Mouse (Mus musculus): ENCODE results near the gene Gata1. TPM values are rescaled to one million over a fixed set of nuclear protein-coding genes. Genes with fewer than 3 reads are reported as not detected.
A peak's percentile ranks its signal among the peaks of the same experiment; 100 is the strongest.

Gene Gata1
- total and polyA plus RNA-seq, 3 experiments, result 128 to 496 (median 385) TPM

DNA sequence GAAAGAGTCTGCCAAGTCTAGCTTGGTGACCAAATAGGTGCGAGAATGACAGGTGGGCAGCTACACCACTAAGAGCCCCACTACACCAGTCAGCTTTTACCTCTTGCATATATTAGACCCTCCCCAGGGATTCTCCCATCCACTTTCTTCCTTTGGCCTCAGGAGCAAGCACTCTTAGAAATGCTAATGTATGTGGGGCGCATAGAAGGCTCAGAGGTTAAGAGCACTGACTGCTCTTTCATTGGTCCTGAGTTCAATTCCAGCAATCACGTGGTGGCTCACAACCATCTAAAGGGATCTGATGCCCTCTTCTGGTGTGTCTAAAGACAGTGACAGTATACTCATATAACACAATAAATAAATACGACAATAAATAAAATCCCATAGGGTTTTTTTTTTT, 25.1 kb upstream of the Gata1 start:
- Histone ChIP-seq H3K27ac (ENCODE audit: control insufficient read depth, low read depth, low read length) (no peak overlapping the region), H3K4me3 (ENCODE audit: control insufficient read depth in 1 of 2, insufficient read depth in 1 of 2, low read depth in 2 of 2, low read length in 2 of 2) (no peak overlapping the region), H3K9ac (ENCODE audit: control insufficient read depth, low read depth, low read length, poor library complexity, severe bottlenecking) (no peak overlapping the region), H3K79me2 (ENCODE audit: control insufficient read depth, insufficient read depth, low read length, poor library complexity) (no peaks in the 10 kb centered on the region), H3K4me1 (ENCODE audit: control insufficient read depth in 1 of 2, insufficient read depth in 2 of 2, low read length in 2 of 2) (0 out of 4 replicates have a peak, but pooled peaks cover 0 to 4% of the 10 kb centered on the region in 2 experiments), H3K9me3 (replicated peaks; ENCODE audit: insufficient read depth, low read length) (no peaks in the 10 kb centered on the region), H3K36me3 (ENCODE audit: control insufficient read depth in 1 of 2, insufficient read depth in 2 of 2, low read length in 2 of 2) (peaks cover 0 to 2% of the 10 kb centered on the region in 2 experiments; a peak in 3 of 4 replicates), H3K27me3 (ENCODE audit: control insufficient read depth in 1 of 2, insufficient read depth in 2 of 2, low read length in 2 of 2) (no peaks in the 10 kb centered on the region)
- no peak for DNase-seq (ENCODE audit: low read depth, low spot score)
- peak; percentile 20 for TF ChIP-seq SMC3 (IDR thresholded peaks at IDR 0.05; ENCODE audit: low read depth, low read length)
- TF ChIP-seq CTCF (IDR thresholded peaks at IDR 0.05 in 2 of 3, conservative IDR thresholded peaks at IDR 0.05 in 1 of 3; ENCODE audit: control insufficient read depth in 1 of 3, insufficient read depth in 1 of 3, low read depth in 2 of 3, low read length in 3 of 3, poor library complexity in 1 of 3, severe bottlenecking in 1 of 3), result peak in 1 of 3 experiments; percentile 17; a peak in 1 of 6 replicates
- peak; percentile 40 for TF ChIP-seq RAD21 (IDR thresholded peaks at IDR 0.05; ENCODE audit: low read depth, low read length)
- no peak for TF ChIP-seq MYC (IDR thresholded peaks at IDR 0.05; ENCODE audit: low read depth, low read length)
- TF ChIP-seq ZC3H11A (IDR thresholded peaks at IDR 0.05; ENCODE audit: low read depth, low read length), result peak; percentile 43
- TF ChIP-seq MYB (IDR thresholded peaks at IDR 0.05; ENCODE audit: low read depth, low read length), result no peak

DNA sequence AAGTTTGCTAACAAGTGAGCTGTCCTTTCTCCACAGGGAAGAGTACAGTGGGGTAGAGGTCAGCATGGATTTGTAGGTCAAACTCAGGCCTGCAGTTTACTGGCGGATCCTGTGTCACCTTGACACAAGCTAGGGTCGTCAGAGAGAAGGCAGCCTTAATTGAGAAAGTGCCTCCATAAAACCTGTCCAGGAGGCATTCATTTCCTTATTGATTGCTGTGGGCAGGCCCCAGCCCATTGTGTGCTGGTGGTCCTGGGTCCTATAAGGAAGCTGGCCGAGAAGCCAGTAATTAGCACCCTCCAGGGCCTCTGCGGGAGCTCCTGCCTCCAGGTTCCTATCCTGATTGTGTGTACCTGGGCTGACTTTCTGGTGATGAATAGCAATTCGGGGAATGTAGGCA, 24.1 kb upstream of the Gata1 start:
- Histone ChIP-seq H3K79me2 (ENCODE audit: control insufficient read depth, insufficient read depth, low read length, poor library complexity) (no peaks in the 10 kb centered on the region), H3K27me3 (ENCODE audit: control insufficient read depth in 1 of 2, insufficient read depth in 2 of 2, low read length in 2 of 2) (no peaks in the 10 kb centered on the region), H3K36me3 (ENCODE audit: control insufficient read depth in 1 of 2, insufficient read depth in 2 of 2, low read length in 2 of 2) (peaks cover 0 to 2% of the 10 kb centered on the region in 2 experiments; a peak in 3 of 4 replicates), H3K4me1 (ENCODE audit: control insufficient read depth in 1 of 2, insufficient read depth in 2 of 2, low read length in 2 of 2) (0 out of 4 replicates have a peak, but pooled peaks cover 0 to 4% of the 10 kb centered on the region in 2 experiments), H3K9me3 (replicated peaks; ENCODE audit: insufficient read depth, low read length) (no peaks in the 10 kb centered on the region), H3K27ac (ENCODE audit: control insufficient read depth, low read depth, low read length) (no peak overlapping the region), H3K9ac (ENCODE audit: control insufficient read depth, low read depth, low read length, poor library complexity, severe bottlenecking) (no peak overlapping the region), H3K4me3 (ENCODE audit: control insufficient read depth in 1 of 2, insufficient read depth in 1 of 2, low read depth in 2 of 2, low read length in 2 of 2) (no peak overlapping the region)
- TF ChIP-seq TAL1 (IDR thresholded peaks at IDR 0.05; ENCODE audit: low read length), result no peak
- TF ChIP-seq MYB (IDR thresholded peaks at IDR 0.05; ENCODE audit: low read depth, low read length), result no peak
- no peak for TF ChIP-seq HCFC1 (IDR thresholded peaks at IDR 0.05; ENCODE audit: low read depth, low read length)
- no peak for TF ChIP-seq RAD21 (IDR thresholded peaks at IDR 0.05; ENCODE audit: low read depth, low read length)
- no peak for TF ChIP-seq E2F4 (IDR thresholded peaks at IDR 0.05; ENCODE audit: borderline replicate concordance, low read depth, low read length)
- no peak for TF ChIP-seq RCOR1 (IDR thresholded peaks at IDR 0.05; ENCODE audit: low read depth, low read length)
- no peak for TF ChIP-seq SMC3 (IDR thresholded peaks at IDR 0.05; ENCODE audit: low read depth, low read length)
- TF ChIP-seq ELF1 (IDR thresholded peaks at IDR 0.05; ENCODE audit: low read depth, low read length), result no peak
- TF ChIP-seq CTCF (IDR thresholded peaks at IDR 0.05 in 2 of 3, conservative IDR thresholded peaks at IDR 0.05 in 1 of 3; ENCODE audit: control insufficient read depth in 1 of 3, insufficient read depth in 1 of 3, low read depth in 2 of 3, low read length in 3 of 3, poor library complexity in 1 of 3, severe bottlenecking in 1 of 3), result no peak
- TF ChIP-seq MAZ (IDR thresholded peaks at IDR 0.05; ENCODE audit: low read depth, low read length), result no peak
- no peak for TF ChIP-seq MYC (IDR thresholded peaks at IDR 0.05; ENCODE audit: low read depth, low read length)
- TF ChIP-seq MEF2A (IDR thresholded peaks at IDR 0.05; ENCODE audit: extremely low read depth, insufficient replicate concordance, low read depth, low read length, poor library complexity, severe bottlenecking), result no peak
- no peak for TF ChIP-seq USF1 (IDR thresholded peaks at IDR 0.05; ENCODE audit: low read depth, low read length)
- no peak for DNase-seq (ENCODE audit: low read depth, low spot score)

All from MEL (cell line).